8 mouse cellular contexts compared by ENCODE assay signal in genomic region chr4:110286371-110286781, GRCm38 (mm10).
DNase-seq lines count a peak whose midpoint lies in the region; ATAC-seq lines count a peak whose summit lies in the region.

No protein-coding gene starts in this region.

- DNase-seq in retina, postnatal 1 day, result peak; percentile 55
- no peak for DNase-seq in retina, embryonic 14.5 days (ENCODE audit: low spot score)
- no peak for DNase-seq in forebrain, embryonic 11.5 days (ENCODE audit: low spot score)
- DNase-seq in layer of hippocampus, adult 18-20 months (ENCODE audit: low spot score in 2 of 2), result peak; percentile 33 to 46
- peak; percentile 50 for DNase-seq in thymus, postnatal 4 days
- DNase-seq in adrenal gland, postnatal 14 days, result no peak
- DNase-seq in natural killer cell, adult 2 months (ENCODE audit: low spot score in 2 of 2), result no peak

- H3K27me3 ChIP-seq in forebrain, embryonic 11.5 days (ENCODE audit: control insufficient read depth, insufficient read depth, low read length), result no peaks in the 10 kb centered on the region
- H3K27me3 ChIP-seq in midbrain, embryonic 13.5 days, result peaks cover 6% of the 10 kb centered on the region; the same call in 1 of the 2 replicates

- no peaks in the 10 kb centered on the region for H3K36me3 ChIP-seq in forebrain, embryonic 11.5 days (ENCODE audit: control insufficient read depth, insufficient read depth, low read length)
- H3K36me3 ChIP-seq in midbrain, embryonic 13.5 days, result no peaks in the 10 kb centered on the region

- ATAC-seq in forebrain, embryonic 11.5 days (replicated peaks; ENCODE audit: low FRiP score), result peak; percentile 14
- ATAC-seq in midbrain, embryonic 13.5 days, result peak; percentile 41

- peak overlapping the region; percentile 67 for H3K9ac ChIP-seq in forebrain, embryonic 11.5 days (ENCODE audit: low read length)
- peak overlapping the region; percentile 89 for H3K9ac ChIP-seq in midbrain, embryonic 13.5 days (replicated peaks)

- H3K27ac ChIP-seq in forebrain, embryonic 11.5 days (ENCODE audit: low read depth, low read length), result peak overlapping the region; percentile 90
- H3K27ac ChIP-seq in midbrain, embryonic 13.5 days, result peak overlapping the region; percentile 97

- H3K4me3 ChIP-seq in forebrain, embryonic 11.5 days (ENCODE audit: low read depth, low read length), result peak overlapping the region; percentile 41
- H3K4me3 ChIP-seq in midbrain, embryonic 13.5 days (replicated peaks), result peak overlapping the region; percentile 57

- H3K4me1 ChIP-seq in forebrain, embryonic 11.5 days (replicated peaks; ENCODE audit: control insufficient read depth, insufficient read depth, low read length), result peaks cover 10% of the 10 kb centered on the region
- peaks cover 38% of the 10 kb centered on the region for H3K4me1 ChIP-seq in midbrain, embryonic 13.5 days (replicated peaks)

- peak overlapping the region; percentile 32 for H3K4me2 ChIP-seq in forebrain, embryonic 11.5 days (ENCODE audit: low read depth, low read length, severe bottlenecking)
- H3K4me2 ChIP-seq in midbrain, embryonic 13.5 days (replicated peaks), result peak overlapping the region; percentile 63

- no peaks in the 10 kb centered on the region for H3K9me3 ChIP-seq in forebrain, embryonic 11.5 days (ENCODE audit: control insufficient read depth, low read length)
- H3K9me3 ChIP-seq in midbrain, embryonic 13.5 days, result no peaks in the 10 kb centered on the region

- 33% methylated on average over 9 of the region's 9 CpGs for WGBS in forebrain, embryonic 11.5 days
- 15% methylated on average over 9 of the region's 9 CpGs for WGBS in midbrain, embryonic 13.5 days

Comparison
In these comparisons a context has a peak if more than half of its experiments do, and no peak if none do; other contexts are left out.
1. DNase-seq: peak in retina, postnatal 1 day (single experiment), layer of hippocampus, adult 18-20 months (2 of 2) and thymus, postnatal 4 days (single experiment); none in retina, embryonic 14.5 days (single experiment), forebrain, embryonic 11.5 days (single experiment), adrenal gland, postnatal 14 days (single experiment) and natural killer cell, adult 2 months (0 of 2).